Mouse (Mus musculus) cerebellum, adult 2 months (tissue): ENCODE measurements around the gene Clk3.

ENCODE experiments used
- CTCF ChIP-seq: fragments of 200-500 bp; IDR thresholded peaks from 2 replicates; pipeline ENCODE4 v1.5.1; 2011; ENCODE audit warnings: low read depth, mild to moderate bottlenecking, control low read depth, low read length, moderate library complexity, borderline replicate concordance; ENCODE audit not compliant: insufficient read depth
- POLR2A ChIP-seq: fragments of 200-500 bp; IDR thresholded peaks from 2 replicates; pipeline ENCODE4 v1.6.1; 2011; ENCODE audit warnings: low read length, control low read depth, borderline replicate concordance; ENCODE audit not compliant: insufficient read depth

GRCm38 (mm10) chr9:57723796-57724195, 41.9 kb downstream of the Clk3 start:
- TF ChIP-seq CTCF: no peak
- TF ChIP-seq POLR2A: no peak
